Mouse (Mus musculus) T-cell, adult 66 days (primary cell): ENCODE measurements around the gene Ensa. TPM values are rescaled to one million over a fixed set of nuclear protein-coding genes. Genes with fewer than 3 reads are reported as not detected.

ENCODE experiments used
- total RNA-seq, 2 experiments: library from RNA; stranded (reverse); gene quantifications; 3 replicates in 1 of 2; 4 replicates in 1 of 2; pipeline ENCODE4 v1.2.4; 2023

The Ensa gene
- total RNA-seq: 10 to 100 TPM; 98.2 to 99.3 TPM

DNA sequence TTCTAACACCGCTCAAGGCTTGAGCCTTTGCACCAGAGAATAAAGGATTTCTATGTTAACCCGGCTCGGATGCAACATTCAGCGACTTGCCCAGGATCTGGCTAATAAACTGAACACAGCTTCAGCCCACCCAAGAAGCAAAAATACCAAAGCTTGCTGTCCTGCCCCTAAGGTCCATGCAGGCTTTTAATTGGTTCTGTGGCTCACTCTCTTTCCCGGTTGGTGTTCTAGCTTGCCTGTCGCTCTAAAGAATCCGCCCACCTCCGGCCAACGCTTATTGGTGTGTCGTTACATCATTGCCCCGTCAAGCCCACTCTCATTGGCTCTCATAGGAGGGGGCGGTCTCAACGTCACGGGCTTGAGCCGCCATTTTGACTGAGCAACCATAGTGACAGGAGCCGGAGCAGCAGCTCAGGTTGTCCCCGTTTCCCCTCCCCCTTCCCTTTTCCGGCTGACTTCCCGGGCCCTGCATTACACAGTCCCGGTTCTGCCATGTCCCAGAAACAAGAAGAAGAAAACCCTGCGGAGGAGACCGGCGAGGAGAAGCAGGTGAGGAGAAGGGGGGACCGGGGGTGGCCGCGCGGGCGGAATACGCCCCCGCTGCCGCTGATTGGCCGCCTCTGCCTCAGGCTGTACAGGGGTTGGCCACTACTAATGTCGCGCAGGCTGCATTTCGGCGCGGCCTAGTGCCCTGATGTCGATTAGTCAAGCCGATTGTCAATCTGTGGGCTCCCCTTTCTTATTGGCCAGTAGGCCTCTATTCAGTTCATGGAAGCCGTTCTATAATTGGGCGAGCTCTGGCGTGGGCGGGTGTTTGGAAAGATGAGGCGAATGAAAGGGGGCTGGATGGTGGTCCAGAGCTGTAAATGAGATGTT, at the start of gene Ensa:
TSS of gene Ensa (plus strand) at position 366 of the 876 bp plus-strand sequence.

DNA sequence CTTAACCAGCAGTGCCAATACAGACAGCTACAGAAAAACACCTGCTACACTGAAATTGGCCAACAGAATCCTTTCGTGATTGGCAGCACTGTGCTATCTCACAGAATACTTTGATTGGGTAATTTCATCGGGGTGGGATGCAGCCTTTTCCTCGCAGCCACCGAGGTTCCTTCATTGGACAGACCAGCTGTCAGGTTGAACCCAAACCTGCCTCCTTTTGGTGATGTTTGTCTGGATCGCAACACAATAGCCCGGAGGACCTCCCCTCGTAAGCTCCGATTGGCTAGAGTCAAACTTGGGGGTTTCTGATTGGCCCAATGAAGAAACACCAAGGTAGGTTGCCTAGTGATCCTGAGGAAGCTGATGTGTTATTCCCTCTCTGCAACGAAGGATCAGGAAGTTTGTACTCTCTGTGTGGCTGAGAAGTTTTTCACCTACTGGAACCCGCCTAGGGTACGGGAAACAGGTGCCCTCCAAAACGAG, 36.1 kb upstream of the Ensa start, which contains the start of gene Golph3l:
TSS of gene Golph3l (plus strand) at position 331 of the 483 bp plus-strand sequence.

DNA sequence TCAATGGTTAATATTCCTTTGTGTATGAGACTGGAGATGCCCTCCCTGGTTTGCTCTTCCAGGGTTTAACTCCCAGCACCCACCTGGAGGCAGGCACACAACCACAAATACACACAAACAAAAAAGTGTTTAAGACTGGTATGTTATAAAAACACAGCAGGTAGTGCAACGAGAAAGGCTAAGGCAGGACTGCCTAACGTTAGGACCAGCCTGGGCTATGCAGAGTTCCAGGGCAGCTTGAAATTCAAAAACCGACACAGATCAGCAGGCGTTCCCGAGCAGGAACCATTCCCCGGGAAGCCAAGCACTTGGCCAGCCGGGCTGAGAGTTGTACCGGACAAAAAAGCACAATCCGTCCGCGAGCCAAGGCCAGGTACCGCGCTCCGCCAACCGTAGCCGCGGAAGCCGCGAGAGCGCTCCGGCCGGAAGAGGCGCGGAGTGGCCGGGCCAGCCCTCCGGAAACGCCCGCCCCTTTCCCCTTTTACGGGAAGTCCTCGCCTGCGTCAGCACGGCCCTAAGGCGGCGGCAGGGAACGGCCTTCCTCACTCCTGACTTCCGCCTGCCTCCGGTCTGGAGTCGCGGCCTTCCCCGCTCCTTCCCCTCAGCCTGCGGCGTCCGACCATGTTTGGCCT, 33.6 kb downstream of the Ensa start, which contains the start of gene Mcl1:
TSS of gene Mcl1 (plus strand) at position 553 of the 632 bp plus-strand sequence.

Other genes with a start within 250 kb of the Ensa start
- gene 4930558C23Rik, start 222.2 kb upstream of the Ensa start, total RNA-seq: not detected
- 10 to 100 TPM; 65.3 to 77.8 TPM for gene Arnt, start 190.6 kb upstream of the Ensa start, total RNA-seq
- 1 to 10 TPM; 3.0 TPM for gene Ctsk, start 125.7 kb upstream of the Ensa start, total RNA-seq
- gene Ctss, start 98.2 kb upstream of the Ensa start, total RNA-seq: 10 to 100 TPM; 90.7 to 96.5 TPM
- not detected for gene Hormad1, start 65.3 kb upstream of the Ensa start, total RNA-seq
- gene Golph3l, start 36.1 kb upstream of the Ensa start, total RNA-seq: 10 to 100 TPM; 27.9 to 28.1 TPM
- 100 to 1,000 TPM; 312 to 327 TPM for gene Mcl1, start 33.8 kb downstream of the Ensa start, total RNA-seq
- gene Adamtsl4, start 62.9 kb downstream of the Ensa start, total RNA-seq: 10 to 100 TPM in 1 of 2 experiments, 1 to 10 TPM in 1; 7.9 to 11.6 TPM
- gene Ecm1, start 114.6 kb downstream of the Ensa start, total RNA-seq: 100 to 1,000 TPM in 1 of 2 experiments, 10 to 100 TPM in 1; 98.0 to 103 TPM
- gene Tars2, start 135.2 kb downstream of the Ensa start, total RNA-seq: 100 to 1,000 TPM; 128 to 134 TPM
- gene Rprd2, start 193.9 kb downstream of the Ensa start, total RNA-seq: 100 to 1,000 TPM; 107 to 116 TPM
- gene Prpf3, start 230.9 kb downstream of the Ensa start, total RNA-seq: 10 to 100 TPM; 82.0 to 90.5 TPM
- gene Mrps21, start 246.5 kb downstream of the Ensa start, total RNA-seq: 100 to 1,000 TPM in 1 of 2 experiments, 10 to 100 TPM in 1; 95.6 to 108 TPM